Mouse (Mus musculus) MEL (cell line): Measurements from ENCODE around the gene Sertm1. TPM values are rescaled to one million over a fixed set of nuclear protein-coding genes. Genes with fewer than 3 reads are reported as not detected.

Source experiments
- DNase-seq: peaks from one replicate; pipeline ENCODE4 v3.0.0; 2011; ENCODE audit warnings: low read depth, low spot score
- H3K27ac ChIP-seq: 2 replicates; pipeline ENCODE4 v1.5.1; 2012; ENCODE audit warnings: low read depth, mild to moderate bottlenecking, control low read depth, low read length, moderate library complexity; ENCODE audit not compliant: control insufficient read depth
- H3K27me3 ChIP-seq, 2 experiments: fragments of 150-350 bp in 1 of 2; sonication (generic) in 1 of 2; 2 replicates each; pipeline ENCODE4 v1.6.1; 2012; ENCODE audit warnings: low read length in 2 of 2, mild to moderate bottlenecking in 2 of 2, improper control_type of control experiment in 1 of 2, moderate library complexity in 1 of 2; ENCODE audit not compliant: insufficient read depth in 2 of 2, control insufficient read depth in 1 of 2
- H3K36me3 ChIP-seq, 2 experiments: 2 replicates each; pipeline ENCODE4 v1.6.1; 2012 to 2014; ENCODE audit warnings: low read length in 2 of 2, improper control_type of control experiment in 1 of 2, inconsistent platforms in 1 of 2, mild to moderate bottlenecking in 1 of 2; ENCODE audit not compliant: insufficient read depth in 2 of 2, control insufficient read depth in 1 of 2
- H3K4me1 ChIP-seq, 2 experiments: fragments of 150-350 bp in 1 of 2; sonication (generic) in 1 of 2; 2 replicates each; pipeline ENCODE4 v1.6.1; 2012; ENCODE audit warnings: low read length in 2 of 2, improper control_type of control experiment in 1 of 2, mild to moderate bottlenecking in 1 of 2; ENCODE audit not compliant: insufficient read depth in 2 of 2, control insufficient read depth in 1 of 2
- H3K4me3 ChIP-seq, 2 experiments: fragments of 150-350 bp in 1 of 2; sonication (generic) in 1 of 2; 2 replicates each; pipeline ENCODE4 v1.5.1; 2012; ENCODE audit warnings: low read depth in 2 of 2, low read length in 2 of 2, mild to moderate bottlenecking in 2 of 2, moderate library complexity in 2 of 2, control low read depth in 1 of 2, improper control_type of control experiment in 1 of 2; ENCODE audit not compliant: control insufficient read depth in 1 of 2, insufficient read depth in 1 of 2
- H3K79me2 ChIP-seq: 2 replicates; pipeline ENCODE4 v1.6.1; 2012; ENCODE audit warnings: mild to moderate bottlenecking, low read length, moderate library complexity; ENCODE audit not compliant: control insufficient read depth, poor library complexity, insufficient read depth
- H3K9ac ChIP-seq: 2 replicates; pipeline ENCODE4 v1.6.1; 2012; ENCODE audit warnings: low read depth, mild to moderate bottlenecking, control low read depth, low read length, moderate library complexity; ENCODE audit not compliant: control insufficient read depth, poor library complexity, severe bottlenecking
- H3K9me3 ChIP-seq: fragments of 150-350 bp; sonication (generic); replicated peaks from 2 replicates; pipeline ENCODE4 v1.6.1; 2012; ENCODE audit warnings: mild to moderate bottlenecking, low read length, improper control_type of control experiment, moderate library complexity; ENCODE audit not compliant: insufficient read depth
- CTCF ChIP-seq, 3 experiments: IDR thresholded peaks in 2 of 3; conservative IDR thresholded peaks in 1 of 3; 2 replicates each; pipeline ENCODE4 v1.5.1; 2011 to 2012; ENCODE audit warnings: low read length in 3 of 3, low read depth in 2 of 3, mild to moderate bottlenecking in 2 of 3, improper control_type of control experiment in 1 of 3, inconsistent platforms in 1 of 3, mixed read lengths in 1 of 3, moderate library complexity in 1 of 3; ENCODE audit not compliant: control insufficient read depth in 1 of 3, insufficient read depth in 1 of 3, poor library complexity in 1 of 3, severe bottlenecking in 1 of 3
- ETS1 ChIP-seq: IDR thresholded peaks from 2 replicates; pipeline ENCODE4 v1.6.1; 2012; ENCODE audit warnings: low read depth, mild to moderate bottlenecking, inconsistent platforms, low read length, improper control_type of control experiment, moderate library complexity
- GABPA ChIP-seq: IDR thresholded peaks from 2 replicates; pipeline ENCODE4 v1.6.1; 2012; ENCODE audit warnings: low read depth, mild to moderate bottlenecking, inconsistent platforms, low read length, improper control_type of control experiment, moderate library complexity
- KAT2A ChIP-seq: conservative IDR thresholded peaks from 2 replicates; pipeline ENCODE4 v1.6.1; 2012; ENCODE audit warnings: low read depth, low read length, improper control_type of control experiment, inconsistent platforms
- MAFK ChIP-seq: IDR thresholded peaks from 2 replicates; pipeline ENCODE4 v1.6.1; 2011; ENCODE audit warnings: low read depth, mild to moderate bottlenecking, low read length, improper control_type of control experiment, borderline replicate concordance
- MAZ ChIP-seq: IDR thresholded peaks from 2 replicates; pipeline ENCODE4 v1.6.1; 2012; ENCODE audit warnings: low read depth, mild to moderate bottlenecking, inconsistent platforms, low read length, improper control_type of control experiment
- MEF2A ChIP-seq: IDR thresholded peaks from 2 replicates; pipeline ENCODE4 v1.6.1; 2014; ENCODE audit warnings: low read depth, mild to moderate bottlenecking, inconsistent platforms, low read length, improper control_type of control experiment; ENCODE audit not compliant: poor library complexity, insufficient replicate concordance, severe bottlenecking; ENCODE audit errors: extremely low read depth
- MYC ChIP-seq: IDR thresholded peaks from 2 replicates; pipeline ENCODE4 v1.6.1; 2011; ENCODE audit warnings: low read depth, mild to moderate bottlenecking, low read length, improper control_type of control experiment, moderate library complexity
- POLR2A ChIP-seq, 2 experiments: IDR thresholded peaks; 2 replicates each; pipeline ENCODE4 v1.6.1; 2011 to 2012; ENCODE audit warnings: low read length in 2 of 2, mild to moderate bottlenecking in 2 of 2, control low read depth in 1 of 2, improper control_type of control experiment in 1 of 2, low read depth in 1 of 2, moderate library complexity in 1 of 2; ENCODE audit not compliant: control insufficient read depth in 1 of 2, insufficient read depth in 1 of 2, poor library complexity in 1 of 2
- RAD21 ChIP-seq: IDR thresholded peaks from 2 replicates; pipeline ENCODE4 v1.6.1; 2011; ENCODE audit warnings: mild to moderate bottlenecking, low read depth, low read length, improper control_type of control experiment
- RCOR1 ChIP-seq: IDR thresholded peaks from 2 replicates; pipeline ENCODE4 v1.6.1; 2012; ENCODE audit warnings: low read depth, mild to moderate bottlenecking, inconsistent platforms, low read length, improper control_type of control experiment
- SMC3 ChIP-seq: IDR thresholded peaks from 2 replicates; pipeline ENCODE4 v1.6.1; 2011; ENCODE audit warnings: low read depth, low read length, improper control_type of control experiment
- TAL1 ChIP-seq: IDR thresholded peaks from 2 replicates; pipeline ENCODE4 v1.6.1; 2012; ENCODE audit warnings: mild to moderate bottlenecking, inconsistent platforms, low read length, moderate library complexity, mixed read lengths
- TCF12 ChIP-seq: IDR thresholded peaks from 2 replicates; pipeline ENCODE4 v1.6.1; 2014; ENCODE audit warnings: low read depth, mild to moderate bottlenecking, inconsistent platforms, low read length, improper control_type of control experiment, moderate library complexity
- UBTF ChIP-seq: IDR thresholded peaks from 2 replicates; pipeline ENCODE4 v1.6.1; 2012; ENCODE audit warnings: low read depth, mild to moderate bottlenecking, inconsistent platforms, low read length, improper control_type of control experiment, moderate library complexity, borderline replicate concordance; ENCODE audit not compliant: insufficient read depth
- ZMIZ1 ChIP-seq: IDR thresholded peaks from 2 replicates; pipeline ENCODE4 v1.6.1; 2012; ENCODE audit warnings: low read depth, mild to moderate bottlenecking, inconsistent platforms, low read length, improper control_type of control experiment, moderate library complexity
- polyA plus RNA-seq, 2 experiments: library from polyadenylated mRNA; stranded (reverse) in 1 of 2; unstranded in 1 of 2; fragments of >175 nt in 1 of 2; fragments of >200 nt in 1 of 2; gene quantifications; 2 replicates each; pipeline versions ENCODE4 v1.2.1 to v1.2.4; 2012; ENCODE audit warnings: low replicate concordance in 2 of 2, low read depth in 1 of 2; ENCODE audit not compliant: insufficient read length in 2 of 2, insufficient read depth in 1 of 2, missing spikeins in 1 of 2
- total RNA-seq: library from RNA; depleted of rRNA; stranded (reverse); fragments of 300-350 nt; gene quantifications from 2 replicates; pipeline ENCODE4 v1.2.3, GENCODE M21; 2012

Sertm1 gene
- total and polyA plus RNA-seq, 3 experiments: not detected

DNA sequence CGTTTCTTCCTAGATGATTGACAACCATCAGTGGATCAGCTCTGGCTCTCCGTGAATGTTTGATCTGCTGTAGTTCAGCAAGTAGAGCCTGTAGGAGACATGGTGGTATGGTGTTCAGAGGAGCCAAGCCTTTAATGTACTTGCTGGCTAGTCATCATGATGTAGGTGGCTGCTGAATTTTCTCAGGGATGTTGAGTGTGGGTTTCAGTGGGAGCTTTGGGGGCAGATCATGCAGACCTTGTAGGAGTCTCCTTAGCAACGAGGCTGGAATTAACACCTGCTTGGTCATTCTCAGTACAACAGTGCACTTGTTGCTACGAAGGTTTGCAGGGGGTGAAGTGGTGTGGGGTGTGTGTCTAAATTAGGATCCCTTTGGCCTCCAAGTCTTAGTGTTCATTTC lies 18.8 kb upstream of the Sertm1 start:
- TF ChIP-seq MYC (no peak), UBTF (no peak), MEF2A (no peak), GABPA (no peak), RAD21 (no peak), RCOR1 (no peak), MAFK (no peak)
- H3K4me1 ChIP-seq: no peaks in the 10 kb centered on the region
- H3K9ac ChIP-seq: no peak overlapping the region
- no peaks in the 10 kb centered on the region for H3K9me3 ChIP-seq
- no peaks in the 10 kb centered on the region for H3K27me3 ChIP-seq
- no peaks in the 10 kb centered on the region for H3K79me2 ChIP-seq
- H3K36me3 ChIP-seq: no peaks in the 10 kb centered on the region
- no peak overlapping the region for H3K27ac ChIP-seq
- DNase-seq: no peak
- H3K4me3 ChIP-seq: no peak overlapping the region

DNA sequence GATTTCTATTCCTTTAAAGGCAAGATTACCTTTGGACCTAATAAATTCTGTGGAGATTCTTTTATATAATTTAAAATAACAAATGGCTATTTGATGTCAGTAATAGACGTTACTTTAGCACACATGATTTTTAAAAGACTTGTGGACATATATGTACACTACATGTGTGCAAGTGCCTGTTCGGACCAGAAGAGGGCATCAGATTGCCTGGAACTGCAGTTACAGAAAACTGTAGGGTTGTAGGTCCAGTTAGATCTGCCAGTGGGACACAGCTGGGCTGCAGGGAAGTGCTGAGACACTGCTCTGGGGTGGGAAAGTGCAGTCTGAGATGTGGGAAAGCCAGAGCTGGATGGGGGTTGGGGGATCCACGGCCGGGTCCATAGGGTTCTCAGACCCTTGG lies 16.9 kb upstream of the Sertm1 start:
- Histone ChIP-seq H3K36me3 (no peaks in the 10 kb centered on the region), H3K27me3 (no peaks in the 10 kb centered on the region; a peak in 1 of 4 replicates), H3K4me1 (no peaks in the 10 kb centered on the region), H3K79me2 (no peaks in the 10 kb centered on the region), H3K9ac (no peak overlapping the region), H3K9me3 (no peaks in the 10 kb centered on the region), H3K27ac (no peak overlapping the region), H3K4me3 (no peak overlapping the region)
- TF ChIP-seq POLR2A (IDR thresholded peaks at IDR 0.05; ENCODE audit: control insufficient read depth in 1 of 2, insufficient read depth in 1 of 2, low read depth in 1 of 2, low read length in 2 of 2, poor library complexity in 1 of 2) (no peak), RAD21 (no peak), ETS1 (no peak), MYC (no peak), ZMIZ1 (no peak), TAL1 (no peak), KAT2A (no peak), TCF12 (no peak), SMC3 (no peak)
- DNase-seq: no peak

DNA sequence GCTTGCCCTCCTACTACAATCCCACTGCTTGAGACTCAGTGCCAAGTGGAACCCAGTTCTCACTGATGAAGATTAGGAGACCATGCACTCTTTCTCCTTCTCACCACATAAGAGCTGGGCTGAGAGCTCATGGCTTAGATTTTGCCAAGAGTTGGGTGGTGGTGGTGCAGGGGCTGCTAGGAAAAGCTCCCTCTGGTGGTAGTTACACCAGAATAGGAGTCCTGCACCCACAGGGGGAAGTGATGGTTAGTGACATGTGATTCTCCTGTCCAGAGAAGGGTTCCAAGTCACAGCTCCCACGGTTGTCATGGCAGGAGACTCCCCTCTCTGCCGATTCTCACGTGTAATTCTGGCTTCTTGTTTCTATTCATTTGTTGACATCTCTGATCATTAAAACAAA lies 4.7 kb upstream of the Sertm1 start:
- Histone ChIP-seq H3K4me1 (no peaks in the 10 kb centered on the region), H3K9me3 (no peaks in the 10 kb centered on the region), H3K9ac (no peak overlapping the region), H3K4me3 (no peak overlapping the region), H3K36me3 (no peaks in the 10 kb centered on the region), H3K27me3 (no peaks in the 10 kb centered on the region), H3K79me2 (no peaks in the 10 kb centered on the region), H3K27ac (no peak overlapping the region)
- TF ChIP-seq CTCF (IDR thresholded peaks at IDR 0.05 in 2 of 3, conservative IDR thresholded peaks at IDR 0.05 in 1 of 3; ENCODE audit: control insufficient read depth in 1 of 3, insufficient read depth in 1 of 3, low read depth in 2 of 3, low read length in 3 of 3, poor library complexity in 1 of 3, severe bottlenecking in 1 of 3): peak in 1 of 3 experiments; percentile 13; a peak in 1 of 6 replicates
- TF ChIP-seq MAZ: no peak
- DNase-seq: no peak
